Mouse (Mus musculus): ENCODE data around the gene Rangap1.

DNA sequence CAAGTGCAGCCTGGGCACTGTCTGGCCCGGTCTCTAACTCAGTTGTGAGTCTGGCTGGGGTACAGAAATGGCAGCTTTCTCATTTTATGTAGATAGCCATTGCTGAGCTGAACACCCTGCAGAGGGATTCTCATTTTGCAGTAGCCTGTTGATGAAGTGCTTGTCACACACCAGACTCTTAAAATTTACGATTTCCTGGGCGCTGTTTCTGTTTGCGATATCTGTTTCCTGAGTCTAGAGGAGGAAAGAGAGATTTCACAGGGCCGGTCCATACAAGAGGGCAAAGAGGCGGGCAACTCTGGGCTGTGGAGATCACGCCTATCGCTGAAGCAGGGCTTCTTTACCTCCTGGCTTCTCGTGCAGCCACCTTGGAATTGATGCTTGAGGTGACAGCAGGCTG lies 20.3 kb upstream of the Rangap1 start:
- TF ChIP-seq CTCF (IDR thresholded peaks at IDR 0.05; ENCODE audit: low read depth, low read length): no peak
- TF ChIP-seq TAL1 (conservative IDR thresholded peaks at IDR 0.05; ENCODE audit: low read depth, low read length): no peak
